8 mouse cellular contexts compared by ENCODE assay signal in the genomic region with DNA sequence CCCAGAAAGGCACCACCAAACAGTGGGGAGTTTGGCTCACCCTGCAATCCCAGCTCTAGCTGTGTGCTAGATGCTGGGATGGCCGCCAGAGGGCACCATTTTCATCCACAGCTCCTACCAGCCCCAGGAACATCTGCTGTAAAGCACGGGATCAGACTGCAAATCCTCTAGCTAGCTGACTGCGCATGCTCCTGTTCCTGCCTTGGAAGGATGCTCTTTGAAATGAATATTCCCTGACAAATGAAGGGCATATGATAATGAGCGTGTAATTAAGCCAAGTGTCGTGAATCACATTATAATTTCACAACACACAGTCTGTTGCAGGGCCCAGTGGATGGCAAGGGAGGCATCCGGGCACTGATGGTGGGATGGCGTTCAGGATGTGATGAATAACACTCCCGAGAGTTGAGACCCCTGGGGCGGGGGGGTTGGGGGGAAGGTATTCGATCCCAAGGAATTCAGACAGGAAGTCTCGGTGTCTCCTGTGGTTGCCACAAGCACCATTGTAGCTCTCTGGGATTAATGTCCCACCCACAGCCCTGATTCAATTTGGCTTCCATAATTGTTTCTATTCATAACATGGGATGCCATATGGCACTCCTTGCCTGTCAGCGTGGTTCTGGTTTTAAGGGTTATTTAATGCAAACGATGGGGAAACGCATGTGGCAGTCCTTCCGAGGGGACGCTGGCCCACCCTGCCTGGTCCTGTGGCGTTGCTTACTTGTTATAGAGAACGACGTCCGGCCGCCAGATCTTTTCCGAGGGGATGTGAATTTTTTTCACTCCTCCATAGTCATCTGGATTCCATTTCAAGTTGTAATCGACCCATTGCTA. TPM values are rescaled to one million over a fixed set of nuclear protein-coding genes. Genes with fewer than 3 reads are reported as not detected.
A peak's percentile ranks its signal among the peaks of the same experiment; 100 is the strongest.
DNase-seq lines count a peak whose midpoint lies in the region; ATAC-seq and TF ChIP-seq lines count a peak whose summit lies in the region.

No protein-coding gene starts in this region.

- no peaks in the 10 kb centered on the region for H3K27me3 ChIP-seq in forebrain, embryonic 16.5 days (replicated peaks; ENCODE audit: control insufficient read depth, insufficient read depth, low read length)

- H3K36me3 ChIP-seq in forebrain, embryonic 16.5 days (ENCODE audit: control insufficient read depth, insufficient read depth), result no peaks in the 10 kb centered on the region

- H3K9ac ChIP-seq in forebrain, embryonic 16.5 days (replicated peaks; ENCODE audit: low read depth, low read length), result peak overlapping the region; percentile 51; the same call in 1 of the 2 replicates

- peak overlapping the region; percentile 51 for H3K4me2 ChIP-seq in forebrain, embryonic 16.5 days (ENCODE audit: low read length)

- no peaks in the 10 kb centered on the region for H3K9me3 ChIP-seq in forebrain, embryonic 16.5 days (ENCODE audit: control insufficient read depth, low read length)

- peak overlapping the region; percentile 34 for H3K4me3 ChIP-seq in forebrain, embryonic 16.5 days (replicated peaks; ENCODE audit: low read length)
- H3K4me3 ChIP-seq in lung, adult 2 months (replicated peaks; ENCODE audit: extremely low read depth, low read depth, low read length), result no peak overlapping the region
- H3K4me3 ChIP-seq in olfactory bulb, adult 2 months (ENCODE audit: insufficient read depth, low read depth, low read length), result peak overlapping the region; percentile 35

- peak; percentile 95 for ATAC-seq in forebrain, embryonic 16.5 days
- no peak for ATAC-seq in activated CD4-positive, CD25-positive, alpha-beta regulatory T cell, adult 4 months

- peaks cover 11% of the 10 kb centered on the region for H3K4me1 ChIP-seq in forebrain, embryonic 16.5 days (replicated peaks; ENCODE audit: control insufficient read depth, insufficient read depth, low read length)
- H3K4me1 ChIP-seq in lung, adult 2 months (ENCODE audit: control insufficient read depth, insufficient read depth, low read length), result no peaks in the 10 kb centered on the region
- H3K4me1 ChIP-seq in olfactory bulb, adult 2 months (ENCODE audit: control insufficient read depth, insufficient read depth, low read length), result no peaks in the 10 kb centered on the region

- intact Hi-C loops in heart, postnatal 25 days (cut with DNase I), result no loop called here

- TF ChIP-seq CTCF in lung, adult 2 months (IDR thresholded peaks at IDR 0.05; ENCODE audit: insufficient read depth, low read length), result peak; percentile 91
- TF ChIP-seq CTCF in olfactory bulb, adult 2 months (IDR thresholded peaks at IDR 0.05; ENCODE audit: insufficient read depth, low read depth, low read length), result peak; percentile 74; the same call in 1 of the 2 replicates

- DNase-seq in NIH3T3 (ENCODE audit: low read depth), result peak; percentile 90
- DNase-seq in cerebellum, adult 18-20 months, result peak; percentile 67 to 73
- peak; percentile 26 for DNase-seq in heart, postnatal 25 days (ENCODE audit: low spot score)
- DNase-seq in kidney, postnatal 4 days, result peak; percentile 86 to 90
- peak; percentile 61 for DNase-seq in lung, adult 2 months

- no peak for TF ChIP-seq POLR2A in lung, adult 2 months (IDR thresholded peaks at IDR 0.05; ENCODE audit: borderline replicate concordance, extremely low read depth, low read depth, low read length)
- TF ChIP-seq POLR2A in olfactory bulb, adult 2 months (IDR thresholded peaks at IDR 0.05; ENCODE audit: insufficient read depth, low read depth, low read length), result no peak

- H3K27ac ChIP-seq in forebrain, embryonic 16.5 days (ENCODE audit: low read length), result peak overlapping the region; percentile 89
- no peak overlapping the region for H3K27ac ChIP-seq in olfactory bulb, adult 2 months (ENCODE audit: insufficient read depth, low read depth, low read length)

- WGBS in forebrain, embryonic 16.5 days, result 15% methylated on average over 23 of the region's 23 CpGs
- WGBS in lung, adult 2 months, result 42% methylated on average over 23 of the region's 23 CpGs
- WGBS in olfactory bulb, adult 2 months, result 26% methylated on average over 23 of the region's 23 CpGs

RNA-seq across cellular contexts. Expression of a gene that starts 7.4 kb away (rescaled TPM):
- 0.09 and 0.10 TPM in 2 replicates for polyA plus RNA-seq in forebrain, embryonic 16.5 days (2015; fragmentation: Nextera tagmentation; extraction: Ambion mirVana)
- under 1 TPM in 1 of 2 experiments, not detected in 1; 0.06 TPM for total RNA-seq in heart, postnatal 25 days (2021)
- 0.66 TPM in 1 of 2 replicates, not detected in the other for polyA plus RNA-seq in lung, adult 2 months (2012; rRNA removed)
- polyA plus RNA-seq in olfactory bulb, adult 2 months (2012; ENCODE audit: insufficient read depth, insufficient read length, low replicate concordance, missing spikeins), result not detected in 2 replicates
- not detected for polyA plus RNA-seq in activated CD4-positive, CD25-positive, alpha-beta regulatory T cell, adult 4 months (2017; shearing (Covaris generic))

RNA-seq across cellular contexts. Expression of a gene that starts 43.2 kb away (rescaled TPM):
- polyA plus RNA-seq in forebrain, embryonic 16.5 days (2015; fragmentation: Nextera tagmentation; extraction: Ambion mirVana), result 1.8 and 2.3 TPM in 2 replicates
- 10 to 100 TPM; 14.0 to 16.7 TPM for total RNA-seq in heart, postnatal 25 days (2021)
- 23.1 and 23.8 TPM in 2 replicates for polyA plus RNA-seq in lung, adult 2 months (2012; rRNA removed)
- polyA plus RNA-seq in olfactory bulb, adult 2 months (2012; ENCODE audit: insufficient read depth, insufficient read length, low replicate concordance, missing spikeins), result not detected in 2 replicates
- 10 to 100 TPM; 70.1 to 72.4 TPM for polyA plus RNA-seq in activated CD4-positive, CD25-positive, alpha-beta regulatory T cell, adult 4 months (2017; shearing (Covaris generic))

Comparison
In these comparisons a context has a peak if more than half of its experiments do, and no peak if none do; other contexts are left out.
1. DNase-seq: peak in every context shown above with its lines; median percentile 90 in NIH3T3; 88 in kidney, postnatal 4 days; 70 in cerebellum, adult 18-20 months; 61 in lung, adult 2 months; 26 in heart, postnatal 25 days.